Mouse (Mus musculus): Measurements from ENCODE around the gene Scel. TPM values are rescaled to one million over a fixed set of nuclear protein-coding genes. Genes with fewer than 3 reads are reported as not detected.

Gene Scel
- polyA plus RNA-seq, 1 experiment = not detected

- WGBS = 89% methylated on average over 13 of the region's 13 CpGs
- H3K4me1 ChIP-seq (ENCODE audit: control insufficient read depth, insufficient read depth, low read length) = no peaks in the 10 kb centered on the region; the same call in 1 of the 2 replicates
- H3K4me3 ChIP-seq (replicated peaks; ENCODE audit: control insufficient read depth, low read depth, low read length) = no peak overlapping the region
- H3K27ac ChIP-seq (ENCODE audit: control insufficient read depth, insufficient read depth, low read depth, low read length, poor library complexity) = no peak overlapping the region
- TF ChIP-seq CTCF (IDR thresholded peaks at IDR 0.05; ENCODE audit: control insufficient read depth, insufficient read depth, low read length) (no peak), POLR2A (IDR thresholded peaks at IDR 0.05; ENCODE audit: borderline replicate concordance, control insufficient read depth, low read depth, low read length) (no peak)
Observed at GRCm38 (mm10) chr14:103529733-103530367, 16.7 kb downstream of the Scel start.

GRCm38 (mm10) chr14:103531722-103532341, 18.7 kb downstream of the Scel start:
- no peak overlapping the region for H3K27ac ChIP-seq (ENCODE audit: control insufficient read depth, insufficient read depth, low read depth, low read length, poor library complexity)
- H3K4me3 ChIP-seq (replicated peaks; ENCODE audit: control insufficient read depth, low read depth, low read length) = no peak overlapping the region
- H3K4me1 ChIP-seq (ENCODE audit: control insufficient read depth, insufficient read depth, low read length) = no peaks in the 10 kb centered on the region; the same call in 1 of the 2 replicates
- 48% methylated on average over 11 of the region's 11 CpGs for WGBS
- no peak for TF ChIP-seq CTCF (IDR thresholded peaks at IDR 0.05; ENCODE audit: control insufficient read depth, insufficient read depth, low read length)

- no peaks in the 10 kb centered on the region; the same call in 1 of the 2 replicates for H3K4me1 ChIP-seq (ENCODE audit: control insufficient read depth, insufficient read depth, low read length)
- peak overlapping the region; percentile 51; the same call in 1 of the 2 replicates for H3K27ac ChIP-seq (ENCODE audit: control insufficient read depth, insufficient read depth, low read depth, low read length, poor library complexity)
- 32% methylated on average over 8 of the region's 8 CpGs for WGBS
- TF ChIP-seq POLR2A (IDR thresholded peaks at IDR 0.05; ENCODE audit: borderline replicate concordance, control insufficient read depth, low read depth, low read length) (no peak), CTCF (IDR thresholded peaks at IDR 0.05; ENCODE audit: control insufficient read depth, insufficient read depth, low read length) (no peak)
- no peak overlapping the region for H3K4me3 ChIP-seq (replicated peaks; ENCODE audit: control insufficient read depth, low read depth, low read length)
Observed at GRCm38 (mm10) chr14:103535511-103536024, 22.4 kb downstream of the Scel start.

GRCm38 (mm10) chr14:103536334-103536733, 23.2 kb downstream of the Scel start:
- H3K4me3 ChIP-seq (replicated peaks; ENCODE audit: control insufficient read depth, low read depth, low read length) = no peak overlapping the region
- 28% methylated on average over 10 of the region's 10 CpGs for WGBS
- H3K4me1 ChIP-seq (ENCODE audit: control insufficient read depth, insufficient read depth, low read length) = no peaks in the 10 kb centered on the region; the same call in 1 of the 2 replicates
- H3K27ac ChIP-seq (ENCODE audit: control insufficient read depth, insufficient read depth, low read depth, low read length, poor library complexity) = no peak overlapping the region
- TF ChIP-seq CTCF (IDR thresholded peaks at IDR 0.05; ENCODE audit: control insufficient read depth, insufficient read depth, low read length) = no peak

DNA sequence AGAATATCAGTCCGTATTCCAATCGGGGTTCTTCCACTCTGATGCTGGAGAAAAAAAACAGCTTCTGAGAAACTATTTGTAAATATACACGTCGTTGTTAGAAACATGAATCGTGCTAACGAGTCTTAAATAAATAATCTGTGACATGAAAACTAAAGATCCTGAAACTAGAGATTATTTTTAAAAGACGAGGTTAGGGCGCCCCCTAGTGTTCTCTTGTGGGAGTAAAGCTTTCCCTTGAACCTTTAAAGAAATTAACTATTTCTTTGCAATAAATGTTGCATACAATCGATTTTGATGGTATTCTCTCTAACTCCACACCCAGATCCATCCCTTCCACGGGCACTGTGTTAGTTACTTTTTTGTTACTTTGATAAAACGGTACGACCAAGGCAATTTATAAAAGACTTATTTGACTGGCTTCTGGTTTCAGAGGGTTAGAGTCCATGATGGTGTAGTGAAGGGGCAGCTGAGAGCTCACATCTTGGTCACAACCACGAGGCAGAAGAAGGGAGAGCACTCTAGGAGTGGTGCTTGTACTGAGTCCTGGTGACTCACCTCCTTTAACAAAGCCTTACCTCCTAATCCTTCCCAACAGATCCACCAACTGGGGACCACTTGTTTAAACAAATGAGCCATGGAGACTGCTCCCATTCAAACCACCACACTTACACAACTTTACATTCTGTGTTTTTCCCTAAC, 24.4 kb downstream of the Scel start:
- H3K27ac ChIP-seq (ENCODE audit: control insufficient read depth, insufficient read depth, low read depth, low read length, poor library complexity) = no peak overlapping the region
- H3K4me1 ChIP-seq (ENCODE audit: control insufficient read depth, insufficient read depth, low read length) = no peaks in the 10 kb centered on the region; the same call in 1 of the 2 replicates
- no peak overlapping the region for H3K4me3 ChIP-seq (replicated peaks; ENCODE audit: control insufficient read depth, low read depth, low read length)
- WGBS = 13% methylated on average over 13 of the region's 13 CpGs
- no peak for TF ChIP-seq POLR2A (IDR thresholded peaks at IDR 0.05; ENCODE audit: borderline replicate concordance, control insufficient read depth, low read depth, low read length)
- no peak for TF ChIP-seq CTCF (IDR thresholded peaks at IDR 0.05; ENCODE audit: control insufficient read depth, insufficient read depth, low read length)

- TF ChIP-seq CTCF (IDR thresholded peaks at IDR 0.05; ENCODE audit: control insufficient read depth, insufficient read depth, low read length) (no peak), POLR2A (IDR thresholded peaks at IDR 0.05; ENCODE audit: borderline replicate concordance, control insufficient read depth, low read depth, low read length) (no peak)
- Histone ChIP-seq H3K4me1 (ENCODE audit: control insufficient read depth, insufficient read depth, low read length) (peaks cover 2% of the 10 kb centered on the region; the same call in 1 of the 2 replicates), H3K4me3 (replicated peaks; ENCODE audit: control insufficient read depth, low read depth, low read length) (no peak overlapping the region), H3K27ac (ENCODE audit: control insufficient read depth, insufficient read depth, low read depth, low read length, poor library complexity) (no peak overlapping the region)
- WGBS = 58% methylated on average over 4 of the region's 4 CpGs
Observed at GRCm38 (mm10) chr14:103539796-103540195, 26.7 kb downstream of the Scel start.

GRCm38 (mm10) chr14:103541679-103542078, 28.5 kb downstream of the Scel start:
- TF ChIP-seq CTCF (IDR thresholded peaks at IDR 0.05; ENCODE audit: control insufficient read depth, insufficient read depth, low read length) = no peak
- no peak for TF ChIP-seq POLR2A (IDR thresholded peaks at IDR 0.05; ENCODE audit: borderline replicate concordance, control insufficient read depth, low read depth, low read length)
- no peak overlapping the region for H3K27ac ChIP-seq (ENCODE audit: control insufficient read depth, insufficient read depth, low read depth, low read length, poor library complexity)
- peaks cover 2% of the 10 kb centered on the region; the same call in 1 of the 2 replicates for H3K4me1 ChIP-seq (ENCODE audit: control insufficient read depth, insufficient read depth, low read length)
- 74% methylated on average over 5 of the region's 5 CpGs for WGBS
- H3K4me3 ChIP-seq (replicated peaks; ENCODE audit: control insufficient read depth, low read depth, low read length) = no peak overlapping the region

Measured in bone marrow, adult 2 months (tissue).